Mouse (Mus musculus): Measurements from ENCODE around the gene Fam162a. TPM values are rescaled to one million over a fixed set of nuclear protein-coding genes. Genes with fewer than 3 reads are reported as not detected.
"Not testable (repeated sequence)": the region's sequence is repeated elsewhere in the genome, so short reads cannot be mapped to it uniquely, and the experiment has no call there.

Gene Fam162a
- polyA plus RNA-seq, 1 experiment from 2014 or later, result 211 TPM

DNA sequence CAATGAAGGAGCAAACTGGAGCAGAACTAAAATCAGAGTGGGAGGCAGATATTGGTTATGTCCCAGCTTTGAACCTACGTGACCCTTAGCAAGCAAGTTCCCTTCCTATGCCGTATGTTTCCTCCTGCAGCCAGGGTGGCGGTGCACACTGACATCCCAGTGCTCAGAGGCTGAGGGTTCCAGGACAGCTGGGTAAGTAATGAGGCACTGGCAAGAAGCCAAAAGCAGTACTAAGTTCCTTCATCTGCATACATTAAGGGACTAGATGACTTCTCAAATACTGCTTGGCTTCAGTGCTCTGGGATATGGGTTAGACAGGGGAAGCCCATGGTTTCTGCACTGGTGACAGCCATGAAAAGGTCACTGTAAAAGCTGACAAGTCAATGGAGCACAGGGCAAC is 3.0 kb downstream of the Fam162a start:
- H3K9ac ChIP-seq (ENCODE audit: low read length), result no peak overlapping the region
- 84% methylated on average over 3 of the region's 3 CpGs for WGBS
- H3K27me3 ChIP-seq (ENCODE audit: control insufficient read depth, insufficient read depth, low read length), result no peaks in the 10 kb centered on the region
- no peaks in the 10 kb centered on the region for H3K9me3 ChIP-seq (ENCODE audit: control insufficient read depth, low read length)
- H3K4me1 ChIP-seq (ENCODE audit: control insufficient read depth, insufficient read depth, low read length), result peaks cover 14% of the 10 kb centered on the region; the same call in 1 of the 2 replicates
- no peak overlapping the region for H3K27ac ChIP-seq (ENCODE audit: low read depth, low read length)
- no peak overlapping the region for H3K4me3 ChIP-seq (ENCODE audit: low read depth, low read length)
- DNase-seq (ENCODE audit: low spot score) (no peak), ATAC-seq (ENCODE audit: insufficient read depth, low FRiP score, low TSS enrichment) (no peak)
- no peak overlapping the region for H3K4me2 ChIP-seq (ENCODE audit: low read depth)
- H3K36me3 ChIP-seq (ENCODE audit: control insufficient read depth, insufficient read depth, low read length), result no peaks in the 10 kb centered on the region

DNA sequence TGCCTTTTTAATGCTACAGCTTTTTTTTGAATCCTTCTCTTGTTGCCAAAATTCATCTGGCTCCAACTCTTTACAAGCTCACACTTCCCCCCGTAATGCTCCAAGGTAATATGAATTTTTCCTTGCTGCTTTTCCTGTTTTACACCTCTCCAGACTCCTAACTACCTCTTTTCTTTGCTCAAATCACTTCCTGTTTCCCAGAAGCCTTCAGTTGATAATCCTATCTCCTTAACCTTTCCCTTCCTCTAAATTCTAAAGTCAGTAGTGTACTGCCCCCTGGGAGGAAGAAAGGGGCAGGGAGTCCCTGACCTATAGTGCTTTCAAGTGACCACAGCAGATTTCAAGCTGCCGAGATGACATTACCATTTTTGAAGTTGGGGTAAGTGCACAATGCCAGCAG is 3.7 kb downstream of the Fam162a start:
- H3K36me3 ChIP-seq (ENCODE audit: control insufficient read depth, insufficient read depth, low read length), result no peaks in the 10 kb centered on the region
- DNase-seq (ENCODE audit: low spot score) (no peak), ATAC-seq (ENCODE audit: insufficient read depth, low FRiP score, low TSS enrichment) (no peak)
- no peak overlapping the region for H3K27ac ChIP-seq (ENCODE audit: low read depth, low read length)
- peaks cover 14% of the 10 kb centered on the region; the same call in 1 of the 2 replicates for H3K4me1 ChIP-seq (ENCODE audit: control insufficient read depth, insufficient read depth, low read length)
- no peak overlapping the region for H3K4me3 ChIP-seq (ENCODE audit: low read depth, low read length)
- no peak overlapping the region for H3K9ac ChIP-seq (ENCODE audit: low read length)
- H3K27me3 ChIP-seq (ENCODE audit: control insufficient read depth, insufficient read depth, low read length), result no peaks in the 10 kb centered on the region
- H3K4me2 ChIP-seq (ENCODE audit: low read depth), result no peak overlapping the region
- H3K9me3 ChIP-seq (ENCODE audit: control insufficient read depth, low read length), result no peaks in the 10 kb centered on the region
- WGBS, result 70% methylated on average over 2 of the region's 2 CpGs

DNA sequence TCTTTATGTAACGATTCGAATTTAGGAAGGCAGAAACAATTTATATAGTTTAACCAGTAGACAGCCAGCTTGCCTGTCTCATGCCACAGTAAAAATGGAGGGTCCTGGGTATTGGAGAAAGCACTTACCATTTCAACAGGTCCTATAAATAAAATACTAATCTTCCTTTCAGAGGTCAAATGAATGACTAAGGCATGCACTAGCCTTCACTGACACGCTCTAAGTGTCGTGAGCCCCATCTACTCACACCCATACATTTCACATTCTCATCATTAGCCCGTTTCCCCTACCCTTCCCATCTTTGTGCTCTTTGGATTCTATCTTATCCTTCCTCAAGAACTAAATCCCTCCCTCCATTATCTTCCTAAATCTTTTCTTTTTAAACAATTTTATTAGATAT is 6.5 kb downstream of the Fam162a start:
- ATAC-seq (ENCODE audit: insufficient read depth, low FRiP score, low TSS enrichment) (no peak), DNase-seq (ENCODE audit: low spot score) (no peak)
- Histone ChIP-seq H3K4me1 (ENCODE audit: control insufficient read depth, insufficient read depth, low read length) (peaks cover 8% of the 10 kb centered on the region; the same call in 1 of the 2 replicates), H3K4me3 (ENCODE audit: low read depth, low read length) (no peak overlapping the region), H3K27ac (ENCODE audit: low read depth, low read length) (no peak overlapping the region), H3K4me2 (ENCODE audit: low read depth) (no peak overlapping the region), H3K36me3 (ENCODE audit: control insufficient read depth, insufficient read depth, low read length) (no peaks in the 10 kb centered on the region), H3K27me3 (ENCODE audit: control insufficient read depth, insufficient read depth, low read length) (no peaks in the 10 kb centered on the region), H3K9me3 (ENCODE audit: control insufficient read depth, low read length) (no peaks in the 10 kb centered on the region), H3K9ac (ENCODE audit: low read length) (no peak overlapping the region)
- 89% methylated on average over 5 of the region's 5 CpGs for WGBS

DNA sequence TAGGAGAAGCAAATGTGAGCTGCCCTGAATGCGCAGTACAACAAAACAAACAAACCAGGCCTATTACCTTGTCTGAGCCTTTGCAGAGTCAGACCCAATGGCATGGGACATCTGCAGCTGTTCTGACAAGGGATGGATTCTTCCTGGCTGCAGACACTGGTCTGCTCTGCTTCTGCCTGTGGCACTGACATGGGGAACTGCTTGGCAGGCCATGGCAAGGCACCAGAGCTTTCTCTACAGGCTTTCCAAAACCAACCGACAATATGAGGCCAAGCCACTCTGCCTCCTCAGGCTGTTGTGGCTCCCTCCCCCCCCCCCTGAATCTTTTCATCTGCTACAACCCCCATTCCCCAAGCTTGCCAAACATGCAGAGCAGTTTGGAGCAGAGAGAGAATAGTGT is 8.1 kb downstream of the Fam162a start:
- H3K4me3 ChIP-seq (ENCODE audit: low read depth, low read length), result no peak overlapping the region
- ATAC-seq (ENCODE audit: insufficient read depth, low FRiP score, low TSS enrichment) (no peak), DNase-seq (ENCODE audit: low spot score) (no peak)
- H3K27ac ChIP-seq (ENCODE audit: low read depth, low read length), result no peak overlapping the region
- no peaks in the 10 kb centered on the region for H3K27me3 ChIP-seq (ENCODE audit: control insufficient read depth, insufficient read depth, low read length)
- H3K9me3 ChIP-seq (ENCODE audit: control insufficient read depth, low read length), result no peaks in the 10 kb centered on the region
- H3K9ac ChIP-seq (ENCODE audit: low read length), result no peak overlapping the region
- WGBS, result 75% methylated on average over 2 of the region's 2 CpGs
- no peaks in the 10 kb centered on the region for H3K36me3 ChIP-seq (ENCODE audit: control insufficient read depth, insufficient read depth, low read length)
- 0 out of 2 replicates have a peak, but pooled peaks cover under 1% of the 10 kb centered on the region for H3K4me1 ChIP-seq (ENCODE audit: control insufficient read depth, insufficient read depth, low read length)
- H3K4me2 ChIP-seq (ENCODE audit: low read depth), result no peak overlapping the region

DNA sequence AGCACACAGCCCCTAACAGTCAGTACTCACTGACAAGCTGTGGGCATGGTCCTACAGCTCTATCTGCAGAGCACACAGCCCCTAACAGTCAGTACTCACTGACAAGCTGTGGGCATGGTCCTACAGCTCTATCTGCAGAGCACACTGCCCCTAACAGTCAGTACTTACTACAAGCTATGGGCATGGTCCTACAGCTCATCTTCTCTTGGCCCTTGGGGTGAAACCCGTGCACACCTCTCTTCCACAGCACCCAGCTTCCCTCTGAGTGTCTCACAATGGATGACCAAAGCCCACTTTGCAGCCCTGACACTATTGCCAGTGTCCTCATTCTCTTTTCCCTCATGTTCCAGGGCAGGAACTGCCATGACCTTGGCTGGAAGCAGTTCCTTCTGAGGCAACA is 8.9 kb downstream of the Fam162a start:
- H3K4me2 ChIP-seq (ENCODE audit: low read depth); H3K27ac ChIP-seq (ENCODE audit: low read depth, low read length); ATAC-seq (ENCODE audit: insufficient read depth, low FRiP score, low TSS enrichment); H3K4me3 ChIP-seq (ENCODE audit: low read depth, low read length); DNase-seq (ENCODE audit: low spot score); H3K27me3 ChIP-seq (ENCODE audit: control insufficient read depth, insufficient read depth, low read length); H3K9ac ChIP-seq (ENCODE audit: low read length); H3K4me1 ChIP-seq (ENCODE audit: control insufficient read depth, insufficient read depth, low read length); H3K36me3 ChIP-seq (ENCODE audit: control insufficient read depth, insufficient read depth, low read length); H3K9me3 ChIP-seq (ENCODE audit: control insufficient read depth, low read length): not testable (repeated sequence)
- WGBS, result 87% methylated on average over 1 of the region's 1 CpGs

DNA sequence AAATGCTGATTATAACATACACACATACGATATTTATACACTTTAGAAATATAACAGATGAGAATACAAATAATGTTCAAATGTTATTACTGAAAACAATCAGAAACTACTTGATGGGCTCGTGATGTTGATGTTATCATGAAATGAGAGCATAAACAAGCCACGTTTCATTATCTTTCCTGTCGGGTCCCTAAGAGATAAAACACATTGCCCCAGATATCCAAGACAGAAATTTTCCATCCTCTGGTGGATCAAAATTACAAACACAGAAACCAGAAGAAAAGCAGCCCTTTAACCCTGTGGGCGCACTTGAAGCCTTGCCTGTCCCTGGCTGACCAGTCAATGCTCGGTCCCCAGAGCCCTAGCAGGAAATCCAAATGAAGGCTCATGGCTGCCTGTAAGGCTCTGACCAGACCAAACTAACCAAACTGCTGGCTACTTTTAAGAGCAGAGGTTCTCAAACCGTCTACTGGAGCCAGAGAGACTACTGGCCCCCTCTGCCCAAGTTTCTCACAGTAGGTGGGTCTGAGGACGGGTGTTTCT is 13.4 kb downstream of the Fam162a start:
- Histone ChIP-seq H3K27me3 (ENCODE audit: control insufficient read depth, insufficient read depth, low read length) (no peaks in the 10 kb centered on the region), H3K4me1 (ENCODE audit: control insufficient read depth, insufficient read depth, low read length) (no peaks in the 10 kb centered on the region), H3K9me3 (ENCODE audit: control insufficient read depth, low read length) (no peaks in the 10 kb centered on the region), H3K4me3 (ENCODE audit: low read depth, low read length) (no peak overlapping the region), H3K9ac (ENCODE audit: low read length) (no peak overlapping the region), H3K4me2 (ENCODE audit: low read depth) (no peak overlapping the region), H3K27ac (ENCODE audit: low read depth, low read length) (no peak overlapping the region), H3K36me3 (ENCODE audit: control insufficient read depth, insufficient read depth, low read length) (no peaks in the 10 kb centered on the region)
- ATAC-seq (ENCODE audit: insufficient read depth, low FRiP score, low TSS enrichment) (no peak), DNase-seq (ENCODE audit: low spot score) (no peak)
- 82% methylated on average over 8 of the region's 8 CpGs for WGBS

DNA sequence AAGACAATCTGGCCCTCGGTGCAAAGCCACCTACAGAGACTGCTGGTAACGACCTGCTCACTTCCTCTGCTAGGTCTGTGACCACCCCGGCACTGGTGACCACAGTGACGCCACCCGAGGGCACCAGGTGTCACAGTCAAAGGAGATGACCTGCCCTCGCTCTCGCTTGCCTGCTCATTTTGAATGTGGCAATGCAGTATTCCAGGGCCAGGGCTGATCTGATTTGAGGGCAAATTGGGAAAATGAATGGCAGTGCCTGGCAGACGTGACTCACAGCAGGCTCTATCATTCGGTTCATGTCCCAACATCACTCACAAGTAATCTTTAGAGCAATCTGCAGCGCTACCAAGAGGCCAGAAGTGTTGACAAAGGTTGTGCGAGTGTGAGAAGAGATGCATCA is 15.0 kb downstream of the Fam162a start:
- ATAC-seq (ENCODE audit: insufficient read depth, low FRiP score, low TSS enrichment), result no peak
- WGBS, result 89% methylated on average over 11 of the region's 11 CpGs
- DNase-seq (ENCODE audit: low spot score), result no peak
- Histone ChIP-seq H3K27me3 (ENCODE audit: control insufficient read depth, insufficient read depth, low read length) (no peaks in the 10 kb centered on the region), H3K27ac (ENCODE audit: low read depth, low read length) (no peak overlapping the region), H3K4me2 (ENCODE audit: low read depth) (no peak overlapping the region), H3K4me1 (ENCODE audit: control insufficient read depth, insufficient read depth, low read length) (no peaks in the 10 kb centered on the region), H3K36me3 (ENCODE audit: control insufficient read depth, insufficient read depth, low read length) (peaks cover 2% of the 10 kb centered on the region; the same call in 1 of the 2 replicates), H3K9me3 (ENCODE audit: control insufficient read depth, low read length) (no peaks in the 10 kb centered on the region), H3K4me3 (ENCODE audit: low read depth, low read length) (no peak overlapping the region), H3K9ac (ENCODE audit: low read length) (no peak overlapping the region)

DNA sequence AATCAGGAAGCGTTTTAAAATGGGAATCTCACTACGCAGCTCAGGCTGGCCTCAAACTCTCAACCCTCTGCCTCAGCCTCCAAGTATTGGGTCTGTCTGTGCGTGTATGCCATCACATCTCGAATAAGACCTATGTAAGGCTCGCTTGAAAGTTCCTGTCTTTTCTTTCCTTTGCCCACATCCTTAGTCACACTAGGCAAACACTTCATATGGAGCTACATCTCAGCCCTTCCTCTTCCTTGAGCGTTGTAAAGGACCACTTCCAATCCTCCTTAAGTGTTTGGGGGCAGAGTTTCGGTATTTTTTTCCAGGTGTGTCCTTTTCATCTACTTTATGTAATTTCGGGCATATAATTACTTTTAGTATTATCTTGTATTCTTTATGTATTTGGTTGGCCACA is 16.5 kb downstream of the Fam162a start:
- no peak overlapping the region for H3K4me2 ChIP-seq (ENCODE audit: low read depth)
- H3K4me1 ChIP-seq (ENCODE audit: control insufficient read depth, insufficient read depth, low read length), result no peaks in the 10 kb centered on the region
- no peaks in the 10 kb centered on the region for H3K27me3 ChIP-seq (ENCODE audit: control insufficient read depth, insufficient read depth, low read length)
- H3K9ac ChIP-seq (ENCODE audit: low read length), result no peak overlapping the region
- DNase-seq (ENCODE audit: low spot score), result no peak
- H3K36me3 ChIP-seq (ENCODE audit: control insufficient read depth, insufficient read depth, low read length), result peaks cover 4% of the 10 kb centered on the region; the same call in 1 of the 2 replicates
- no peaks in the 10 kb centered on the region for H3K9me3 ChIP-seq (ENCODE audit: control insufficient read depth, low read length)
- H3K27ac ChIP-seq (ENCODE audit: low read depth, low read length), result no peak overlapping the region
- H3K4me3 ChIP-seq (ENCODE audit: low read depth, low read length), result no peak overlapping the region
- ATAC-seq (ENCODE audit: insufficient read depth, low FRiP score, low TSS enrichment), result no peak
- 93% methylated on average over 8 of the region's 8 CpGs for WGBS

DNA sequence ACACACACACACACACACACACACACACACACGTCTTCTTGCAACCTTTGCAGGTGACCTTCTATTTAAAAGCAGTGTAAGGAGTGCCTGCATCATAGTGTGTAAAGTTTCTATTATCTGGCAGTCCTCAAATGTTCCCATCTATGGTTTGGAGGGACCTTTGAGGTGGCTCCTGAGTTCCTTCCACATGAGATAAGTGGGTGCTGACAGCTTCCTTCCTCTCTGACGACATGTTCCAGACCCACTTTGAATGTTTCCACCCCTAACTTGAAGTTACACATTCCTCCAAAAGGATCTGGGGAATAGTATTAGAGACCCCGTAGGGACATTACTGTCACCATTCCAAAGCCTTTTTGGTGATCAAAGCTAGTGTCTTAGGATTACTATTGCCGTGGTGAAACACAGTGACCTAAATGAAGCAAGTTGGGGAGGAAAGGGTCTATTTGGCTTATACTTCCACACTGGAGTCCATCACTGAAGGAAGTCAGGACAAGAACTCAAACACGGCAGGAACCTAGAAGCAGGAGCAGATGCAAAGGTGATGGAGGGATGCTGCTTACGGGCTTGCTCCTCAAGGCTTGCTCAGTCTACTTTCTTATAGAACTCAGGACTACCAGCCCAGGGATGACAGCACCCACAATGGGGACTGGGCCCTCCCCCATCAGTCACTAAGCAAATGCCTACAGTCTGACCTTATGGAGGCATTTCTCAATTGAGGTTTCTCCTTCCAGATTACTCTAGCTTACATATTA is 17.7 kb downstream of the Fam162a start:
- 93% methylated on average over 6 of the region's 6 CpGs for WGBS
- no peak for ATAC-seq (ENCODE audit: insufficient read depth, low FRiP score, low TSS enrichment)

More for the DNA sequence above, 17.7 kb downstream of the Fam162a start:
- H3K36me3 ChIP-seq (ENCODE audit: control insufficient read depth, insufficient read depth, low read length), result peaks cover 8% of the 10 kb centered on the region
- no peaks in the 10 kb centered on the region for H3K4me1 ChIP-seq (ENCODE audit: control insufficient read depth, insufficient read depth, low read length)
- no peak overlapping the region for H3K9ac ChIP-seq (ENCODE audit: low read length)
- H3K9me3 ChIP-seq (ENCODE audit: control insufficient read depth, low read length), result no peaks in the 10 kb centered on the region
- no peak overlapping the region for H3K4me2 ChIP-seq (ENCODE audit: low read depth)
- no peak overlapping the region for H3K4me3 ChIP-seq (ENCODE audit: low read depth, low read length)
- H3K27ac ChIP-seq (ENCODE audit: low read depth, low read length), result no peak overlapping the region
- no peak for DNase-seq (ENCODE audit: low spot score)
- H3K27me3 ChIP-seq (ENCODE audit: control insufficient read depth, insufficient read depth, low read length), result no peaks in the 10 kb centered on the region
